Mouse (Mus musculus) kidney, adult 2 months (tissue): ENCODE measurements around the gene Htr1d.

Source experiments
- CTCF ChIP-seq: fragments of 200-500 bp; conservative IDR thresholded peaks from 2 replicates; pipeline ENCODE4 v1.5.1; 2011; ENCODE audit warnings: low read depth, mild to moderate bottlenecking, control low read depth, low read length, moderate library complexity, mixed read lengths; ENCODE audit not compliant: insufficient read depth, insufficient read length
- POLR2A ChIP-seq: fragments of 200-500 bp; IDR thresholded peaks from one replicate; pipeline ENCODE4 v1.6.1; 2011; ENCODE audit warnings: low read depth, low read length, control low read depth

DNA sequence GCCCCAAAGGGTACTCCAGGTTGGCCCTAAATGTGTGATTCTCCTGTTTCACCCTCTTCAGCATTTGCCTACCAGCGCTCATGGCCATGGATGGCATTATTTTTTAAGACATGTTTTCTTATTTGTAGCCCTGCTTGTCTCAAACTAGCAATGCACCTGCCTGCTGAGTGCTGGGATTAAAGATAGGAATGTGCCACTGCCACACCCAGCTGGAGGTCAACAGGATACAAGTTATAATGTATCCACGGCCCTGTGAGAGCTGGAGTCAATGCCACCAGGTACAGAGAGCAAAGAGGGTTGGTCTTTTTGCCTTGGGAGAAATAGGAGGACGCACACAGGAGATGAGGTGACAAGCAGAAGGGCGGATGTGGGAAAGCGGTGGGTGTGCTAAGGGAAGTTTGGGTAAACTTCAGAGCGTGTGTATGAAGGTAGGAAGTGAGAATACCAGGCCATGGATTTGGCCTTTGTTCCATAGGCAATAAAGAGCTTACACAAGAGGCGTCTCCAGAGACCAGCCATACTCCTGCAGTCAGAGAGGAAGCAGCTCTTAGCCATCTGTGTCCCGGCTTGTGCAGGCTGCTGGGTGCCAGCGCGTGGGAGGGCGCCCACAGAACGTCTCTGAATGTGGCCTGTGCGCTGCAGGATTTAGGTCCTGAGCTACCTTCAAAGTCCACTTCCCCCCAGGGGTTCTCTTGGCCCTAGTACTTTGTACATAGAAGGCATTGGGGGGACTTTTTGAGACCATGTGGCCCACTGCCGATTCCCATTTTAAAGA, 45.4 kb downstream of the Htr1d start:
- no peak for TF ChIP-seq CTCF
- no peak for TF ChIP-seq POLR2A
